Mouse (Mus musculus): ENCODE results near the gene Acly. TPM values are rescaled to one million over a fixed set of nuclear protein-coding genes. Genes with fewer than 3 reads are reported as not detected.
A peak's percentile ranks its signal among the peaks of the same experiment; 100 is the strongest.
"Not testable (repeated sequence)": the region's sequence is repeated elsewhere in the genome, so short reads cannot be mapped to it uniquely, and the experiment has no call there.

Gene Acly
- total and polyA plus RNA-seq, 3 experiments: 213 to 277 (median 246) TPM

GRCm38 (mm10) chr11:100534411-100534810 lies 6.6 kb upstream of the Acly start:
- H3K4me1 ChIP-seq (ENCODE audit: control insufficient read depth in 1 of 2, insufficient read depth in 2 of 2); DNase-seq (ENCODE audit: extremely low read depth); H3K36me3 ChIP-seq (replicated peaks in 1 of 2; ENCODE audit: control insufficient read depth in 1 of 2, insufficient read depth in 1 of 2, low read length in 1 of 2); H3K27ac ChIP-seq (ENCODE audit: insufficient read depth, low read depth); H3K4me2 ChIP-seq (ENCODE audit: insufficient read depth, low read depth, poor library complexity, severe bottlenecking); H3K4me3 ChIP-seq (replicated peaks in 1 of 3; ENCODE audit: low read depth in 2 of 3, low read length in 2 of 3, poor library complexity in 1 of 3); dilution Hi-C loops (cut with MboI; ENCODE audit: extremely low pct_ligation_motif_present, extremely low pct_unique_long_range_greater_than_20kb, low sequenced_read_pairs); H3K9ac ChIP-seq (ENCODE audit: insufficient read depth, low read depth); H3K79me2 ChIP-seq (replicated peaks; ENCODE audit: control insufficient read depth, extremely low read depth, insufficient read depth, poor library complexity, severe bottlenecking); in situ Hi-C loops (cut with MboI; ENCODE audit: low pct_ligation_motif_present, low pct_unique_long_range_greater_than_20kb, low sequenced_read_pairs): not testable (repeated sequence)
- H3K9me3 ChIP-seq (replicated peaks; ENCODE audit: low read length): peaks cover 17% of the 10 kb centered on the region
- H3K27me3 ChIP-seq (replicated peaks): peaks cover 10% of the 10 kb centered on the region

GRCm38 (mm10) chr11:100533871-100534270 lies 6.1 kb upstream of the Acly start:
- dilution Hi-C loops (cut with MboI; ENCODE audit: extremely low pct_ligation_motif_present, extremely low pct_unique_long_range_greater_than_20kb, low sequenced_read_pairs): no loop called here

GRCm38 (mm10) chr11:100528375-100529165 lies 770 bp upstream of the Acly start:
- dilution Hi-C loops (cut with MboI; ENCODE audit: extremely low pct_ligation_motif_present, extremely low pct_unique_long_range_greater_than_20kb, low sequenced_read_pairs): no loop called here
- DNase-seq (ENCODE audit: extremely low read depth): no peak

More at GRCm38 (mm10) chr11:100533871-100534270, 6.1 kb upstream of the Acly start:
- no peak for DNase-seq (ENCODE audit: extremely low read depth)
- peaks cover 17% of the 10 kb centered on the region for H3K9me3 ChIP-seq (replicated peaks; ENCODE audit: low read length)
- in situ Hi-C loops (cut with MboI; ENCODE audit: low pct_ligation_motif_present, low pct_unique_long_range_greater_than_20kb, low sequenced_read_pairs): no loop called here
- peaks cover 3 to 8% of the 10 kb centered on the region in 2 experiments; a peak in 1 of 4 replicates for H3K4me1 ChIP-seq (ENCODE audit: control insufficient read depth in 1 of 2, insufficient read depth in 2 of 2)
- TF ChIP-seq USF2 (conservative IDR thresholded peaks at IDR 0.05; ENCODE audit: low read depth, low read length) (no peak), CTCF (conservative IDR thresholded peaks at IDR 0.05 in 1 of 2, IDR thresholded peaks at IDR 0.05 in 1 of 2; ENCODE audit: low read depth in 2 of 2, low read length in 2 of 2) (no peak), ETS1 (conservative IDR thresholded peaks at IDR 0.05; ENCODE audit: low read depth, low read length) (no peak), RAD21 (IDR thresholded peaks at IDR 0.05; ENCODE audit: low read depth, low read length) (no peak), EP300 (IDR thresholded peaks at IDR 0.05; ENCODE audit: low read length) (no peak), NRF1 (IDR thresholded peaks at IDR 0.05; ENCODE audit: low read depth, low read length) (no peak), PAX5 (IDR thresholded peaks at IDR 0.05; ENCODE audit: low read length) (no peak), ZNF384 (IDR thresholded peaks at IDR 0.05; ENCODE audit: low read depth, low read length) (no peak), ZKSCAN1 (IDR thresholded peaks at IDR 0.05; ENCODE audit: borderline replicate concordance, low read depth, low read length) (no peak), USF1 (IDR thresholded peaks at IDR 0.05; ENCODE audit: low read depth, low read length) (no peak), SMC3 (IDR thresholded peaks at IDR 0.05; ENCODE audit: low read depth, low read length) (no peak), ZC3H11A (IDR thresholded peaks at IDR 0.05; ENCODE audit: low read depth, low read length) (no peak), ELF1 (IDR thresholded peaks at IDR 0.05; ENCODE audit: low read depth, low read length) (no peak), JUND (conservative IDR thresholded peaks at IDR 0.05; ENCODE audit: low read depth, low read length) (no peak)
- no peak overlapping the region for H3K27ac ChIP-seq (ENCODE audit: insufficient read depth, low read depth)
- peaks cover 6% of the 10 kb centered on the region for H3K27me3 ChIP-seq (replicated peaks)
- no peaks in the 10 kb centered on the region for H3K36me3 ChIP-seq (replicated peaks in 1 of 2; ENCODE audit: control insufficient read depth in 1 of 2, insufficient read depth in 1 of 2, low read length in 1 of 2)
- H3K4me3 ChIP-seq (replicated peaks in 1 of 3; ENCODE audit: low read depth in 2 of 3, low read length in 2 of 3, poor library complexity in 1 of 3): no peak overlapping the region
- no peak overlapping the region for H3K9ac ChIP-seq (ENCODE audit: insufficient read depth, low read depth)
- no peak overlapping the region for H3K4me2 ChIP-seq (ENCODE audit: insufficient read depth, low read depth, poor library complexity, severe bottlenecking)
- no peaks in the 10 kb centered on the region for H3K79me2 ChIP-seq (replicated peaks; ENCODE audit: control insufficient read depth, extremely low read depth, insufficient read depth, poor library complexity, severe bottlenecking)

More at GRCm38 (mm10) chr11:100528375-100529165, 770 bp upstream of the Acly start:
- H3K9ac ChIP-seq (ENCODE audit: insufficient read depth, low read depth): peak overlapping the region; percentile 18
- H3K4me2 ChIP-seq (ENCODE audit: insufficient read depth, low read depth, poor library complexity, severe bottlenecking): peak overlapping the region; percentile 58
- H3K79me2 ChIP-seq (replicated peaks; ENCODE audit: control insufficient read depth, extremely low read depth, insufficient read depth, poor library complexity, severe bottlenecking): peaks cover 37% of the 10 kb centered on the region
- H3K4me3 ChIP-seq (replicated peaks in 1 of 3; ENCODE audit: low read depth in 2 of 3, low read length in 2 of 3, poor library complexity in 1 of 3): peak overlapping the region; percentile 44 to 77 (median 68)
- no peaks in the 10 kb centered on the region for H3K27me3 ChIP-seq (replicated peaks)
- peaks cover 10 to 46% of the 10 kb centered on the region in 2 experiments for H3K4me1 ChIP-seq (ENCODE audit: control insufficient read depth in 1 of 2, insufficient read depth in 2 of 2)
- in situ Hi-C loops (cut with MboI; ENCODE audit: low pct_ligation_motif_present, low pct_unique_long_range_greater_than_20kb, low sequenced_read_pairs): no loop called here
- no peak overlapping the region for H3K27ac ChIP-seq (ENCODE audit: insufficient read depth, low read depth)
- H3K36me3 ChIP-seq (replicated peaks in 1 of 2; ENCODE audit: control insufficient read depth in 1 of 2, insufficient read depth in 1 of 2, low read length in 1 of 2): peaks cover under 1 to 15% of the 10 kb centered on the region in 2 experiments
- TF ChIP-seq EP300 (IDR thresholded peaks at IDR 0.05; ENCODE audit: low read length) (peak; percentile 24; the same call in 1 of the 2 replicates), TBP (conservative IDR thresholded peaks at IDR 0.05; ENCODE audit: low read depth, low read length) (no peak), BHLHE40 (IDR thresholded peaks at IDR 0.05; ENCODE audit: low read depth, low read length) (peak; percentile 73; the same call in 1 of the 2 replicates), KAT2A (IDR thresholded peaks at IDR 0.05; ENCODE audit: insufficient replicate concordance, low read length) (no peak), SMC3 (IDR thresholded peaks at IDR 0.05; ENCODE audit: low read depth, low read length) (no peak), MEF2A (IDR thresholded peaks at IDR 0.05; ENCODE audit: borderline replicate concordance, low read depth, low read length) (no peak), MAX (IDR thresholded peaks at IDR 0.05; ENCODE audit: low read length) (peak; percentile 79), MYC (IDR thresholded peaks at IDR 0.05; ENCODE audit: low read depth, low read length) (peak; percentile 2; the same call in 1 of the 2 replicates), NELFE (IDR thresholded peaks at IDR 0.05; ENCODE audit: low read depth, low read length) (no peak), HCFC1 (IDR thresholded peaks at IDR 0.05; ENCODE audit: low read depth, low read length) (no peak), GABPA (IDR thresholded peaks at IDR 0.05; ENCODE audit: insufficient replicate concordance, low read depth, low read length) (no peak), POLR2A (IDR thresholded peaks at IDR 0.05; ENCODE audit: low read depth, low read length) (no peak), JUN (IDR thresholded peaks at IDR 0.05; ENCODE audit: insufficient read depth, low read depth, low read length) (no peak)
- peaks cover 7% of the 10 kb centered on the region for H3K9me3 ChIP-seq (replicated peaks; ENCODE audit: low read length)

All from CH12.LX (cell line).